Mouse (Mus musculus) layer of hippocampus, postnatal 14 days (tissue): Measurements from ENCODE around the gene Maats1. TPM values are rescaled to one million over a fixed set of nuclear protein-coding genes. Genes with fewer than 3 reads are reported as not detected.

Experiments used
- DNase-seq, 2 experiments: peaks; one replicate each; pipeline ENCODE4 v3.0.0; 2021 to 2022; ENCODE audit warnings: low spot score in 2 of 2, mixed read lengths in 1 of 2
- long read RNA-seq, 2 experiments: library from polyadenylated mRNA; stranded (forward); transcript quantifications; one replicate each; pipeline ENCODE4 v2.0.0; 2021
- total RNA-seq, 2 experiments: library from RNA; stranded (reverse); gene quantifications; 2 replicates each; pipeline ENCODE4 v1.2.3; 2021

Maats1 gene
- total RNA-seq: 1 to 10 TPM; 1.1 to 2.0 TPM
- long read RNA-seq, experiment 1: 0 reads
- long read RNA-seq, experiment 2, partial matches to known transcripts: 0 of 3 reads
- long read RNA-seq, experiment 2, other reads (novel, unspliced or antisense): 0 of 3 reads

GRCm38 (mm10) chr16:38341396-38342324 lies at the start of gene Maats1:
Gene Maats1, minus strand, starts transcription at chr16:38342143.
- DNase-seq: peak; percentile 49 to 62

- DNase-seq: no peak
These were observed 48.4 kb upstream of the Maats1 start for GRCm38 (mm10) chr16:38390322-38390721.

GRCm38 (mm10) chr16:38389284-38389893 lies 47.4 kb upstream of the Maats1 start:
- no peak for DNase-seq

- DNase-seq: no peak
These were observed 46.8 kb upstream of the Maats1 start for GRCm38 (mm10) chr16:38388757-38389156.

- DNase-seq: no peak
These were observed 45.4 kb upstream of the Maats1 start for GRCm38 (mm10) chr16:38387389-38387788.

GRCm38 (mm10) chr16:38385700-38386099 lies 43.8 kb upstream of the Maats1 start:
- DNase-seq: no peak

GRCm38 (mm10) chr16:38385184-38385634 lies 43.3 kb upstream of the Maats1 start:
- no peak for DNase-seq

GRCm38 (mm10) chr16:38383683-38384082 lies 41.7 kb upstream of the Maats1 start:
- no peak for DNase-seq

GRCm38 (mm10) chr16:38379926-38380325 lies 38.0 kb upstream of the Maats1 start:
- no peak for DNase-seq

GRCm38 (mm10) chr16:38379493-38379892 lies 37.5 kb upstream of the Maats1 start:
- DNase-seq: no peak

- DNase-seq: no peak
These were observed 37.1 kb upstream of the Maats1 start for GRCm38 (mm10) chr16:38379088-38379487.

- no peak for DNase-seq
These were observed 36.6 kb upstream of the Maats1 start for GRCm38 (mm10) chr16:38378591-38378990.

GRCm38 (mm10) chr16:38377546-38377945 lies 35.6 kb upstream of the Maats1 start:
- DNase-seq: no peak

GRCm38 (mm10) chr16:38376841-38377249 lies 34.9 kb upstream of the Maats1 start:
- no peak for DNase-seq

GRCm38 (mm10) chr16:38376163-38376840 lies 34.4 kb upstream of the Maats1 start:
- DNase-seq: peak; percentile 69 to 71

- DNase-seq: no peak
These were observed 33.2 kb upstream of the Maats1 start for GRCm38 (mm10) chr16:38375182-38375581.

- DNase-seq: no peak
These were observed 32.6 kb upstream of the Maats1 start for GRCm38 (mm10) chr16:38374379-38375140.

GRCm38 (mm10) chr16:38373941-38374340 lies 32.0 kb upstream of the Maats1 start:
- DNase-seq: no peak

- DNase-seq: no peak
These were observed 31.5 kb upstream of the Maats1 start for GRCm38 (mm10) chr16:38373439-38373838.

GRCm38 (mm10) chr16:38372876-38373275 lies 30.9 kb upstream of the Maats1 start:
- DNase-seq: no peak
